Mouse (Mus musculus) heart, embryonic 16.5 days (tissue): ENCODE measurements at regions not wholly inside any gene's neighbourhood (a gene's known extent, or its start where the extent isn't known, plus 50 kb on each side); places are given as distances from the start of the nearest gene placed in this dataset.

Source experiments
- ATAC-seq: fragments of 200-750 bp; cut with Nextera tagmentation; replicated peaks from 2 replicates; pipeline ENCODE4 v1.8.0; 2017; ENCODE audit warnings: moderate number of reproducible peaks; ENCODE audit not compliant: insufficient read depth, low FRiP score; ENCODE audit errors: extremely low read depth
- H3K27ac ChIP-seq: fragments of 300-500 bp; sonication (generic); 2 replicates; pipeline ENCODE4 v1.5.1; 2014; ENCODE audit warnings: mild to moderate bottlenecking, low read length, control low read depth, moderate library complexity
- H3K27me3 ChIP-seq: fragments of 300-500 bp; sonication (generic); 2 replicates; pipeline ENCODE4 v1.6.1; 2014; ENCODE audit warnings: low read length, mixed read lengths; ENCODE audit not compliant: control insufficient read depth, insufficient read depth
- H3K36me3 ChIP-seq: fragments of 300-500 bp; sonication (generic); 2 replicates; pipeline ENCODE4 v1.6.1; 2014; ENCODE audit not compliant: control insufficient read depth, insufficient read depth
- H3K4me1 ChIP-seq: fragments of 300-500 bp; sonication (generic); 2 replicates; pipeline ENCODE4 v1.6.1; 2014; ENCODE audit warnings: low read length, mixed read lengths; ENCODE audit not compliant: control insufficient read depth, insufficient read depth
- H3K4me2 ChIP-seq: fragments of 300-500 bp; sonication (generic); 2 replicates; pipeline ENCODE4 v1.6.1; 2014; ENCODE audit warnings: low read depth, mild to moderate bottlenecking, control low read depth, low read length
- H3K4me3 ChIP-seq: fragments of 300-500 bp; sonication (generic); 2 replicates; pipeline ENCODE4 v1.5.1; 2014; ENCODE audit warnings: mild to moderate bottlenecking, control low read depth, low read length
- H3K9ac ChIP-seq: fragments of 300-500 bp; sonication (generic); 2 replicates; pipeline ENCODE4 v1.6.1; 2014; ENCODE audit warnings: low read length, control low read depth
- H3K9me3 ChIP-seq: fragments of 300-500 bp; sonication (generic); replicated peaks from 2 replicates; pipeline ENCODE4 v1.6.1; 2016; ENCODE audit warnings: low read length; ENCODE audit not compliant: control insufficient read depth
- WGBS: fragments of 180-500 bp; shearing (Covaris S2); extraction: QIAGEN DNeasy Blood & Tissue Kit; methylation state at CpG from one replicate; pipeline ENCODE4 v1.1.7; 2014; 5-methylcytosine and 5-hydroxymethylcytosine counted together

DNA sequence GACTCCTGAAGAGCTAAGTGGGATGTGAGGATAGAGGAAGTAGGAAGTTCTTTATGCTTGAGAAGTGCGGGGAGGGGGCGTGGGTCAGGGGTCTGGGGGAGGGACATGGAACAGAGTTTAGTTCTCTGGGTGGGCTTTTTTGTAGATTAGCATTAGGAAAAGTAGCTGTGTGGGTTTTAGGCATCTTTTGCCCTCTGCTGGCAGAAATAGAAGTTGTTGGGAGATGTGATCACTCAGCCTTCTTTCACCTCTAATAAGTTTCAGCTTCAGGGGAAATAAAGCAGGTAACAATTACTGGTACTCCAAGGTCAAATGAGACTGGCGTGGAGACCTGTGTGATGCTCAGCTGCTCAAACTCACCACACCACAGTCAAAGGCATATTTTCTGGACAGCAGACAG is 672.5 kb upstream of the 2610301B20Rik start:
- H3K4me2 ChIP-seq = no peak overlapping the region
- no peaks in the 10 kb centered on the region for H3K36me3 ChIP-seq
- H3K9me3 ChIP-seq = no peaks in the 10 kb centered on the region
- H3K9ac ChIP-seq = no peak overlapping the region
- 0 out of 2 replicates have a peak, but pooled peaks cover 6% of the 10 kb centered on the region for H3K4me1 ChIP-seq
- no peak for ATAC-seq
- 40% methylated on average over 3 of the region's 3 CpGs for WGBS
- H3K27me3 ChIP-seq = no peaks in the 10 kb centered on the region
- no peak overlapping the region for H3K27ac ChIP-seq
- H3K4me3 ChIP-seq = no peak overlapping the region

DNA sequence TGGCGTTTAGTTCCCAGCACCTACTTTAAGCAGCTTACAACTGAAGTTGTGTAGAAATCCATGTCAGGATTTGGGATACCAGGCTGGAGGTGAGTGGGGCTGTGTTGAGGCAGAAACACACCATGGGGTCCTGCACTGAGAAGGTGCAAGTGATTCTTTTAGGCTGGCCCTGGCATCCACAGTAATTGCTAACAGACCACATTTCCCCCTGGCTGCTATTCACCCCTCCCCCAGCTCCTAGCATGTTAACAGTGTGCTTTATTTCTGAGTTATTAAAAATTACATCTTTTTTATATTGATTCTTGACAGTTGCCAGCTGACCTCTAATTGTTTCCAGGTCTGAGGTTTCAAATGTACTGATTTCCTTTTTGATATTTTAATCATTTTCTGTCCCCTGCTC is 670.1 kb upstream of the 2610301B20Rik start:
- Histone ChIP-seq H3K4me2 (no peak overlapping the region), H3K9me3 (no peaks in the 10 kb centered on the region), H3K27me3 (no peaks in the 10 kb centered on the region), H3K36me3 (no peaks in the 10 kb centered on the region), H3K4me1 (no peaks in the 10 kb centered on the region), H3K4me3 (no peak overlapping the region), H3K27ac (no peak overlapping the region), H3K9ac (no peak overlapping the region)
- ATAC-seq = no peak
- WGBS = 89% methylated on average over 1 of the region's 1 CpGs

DNA sequence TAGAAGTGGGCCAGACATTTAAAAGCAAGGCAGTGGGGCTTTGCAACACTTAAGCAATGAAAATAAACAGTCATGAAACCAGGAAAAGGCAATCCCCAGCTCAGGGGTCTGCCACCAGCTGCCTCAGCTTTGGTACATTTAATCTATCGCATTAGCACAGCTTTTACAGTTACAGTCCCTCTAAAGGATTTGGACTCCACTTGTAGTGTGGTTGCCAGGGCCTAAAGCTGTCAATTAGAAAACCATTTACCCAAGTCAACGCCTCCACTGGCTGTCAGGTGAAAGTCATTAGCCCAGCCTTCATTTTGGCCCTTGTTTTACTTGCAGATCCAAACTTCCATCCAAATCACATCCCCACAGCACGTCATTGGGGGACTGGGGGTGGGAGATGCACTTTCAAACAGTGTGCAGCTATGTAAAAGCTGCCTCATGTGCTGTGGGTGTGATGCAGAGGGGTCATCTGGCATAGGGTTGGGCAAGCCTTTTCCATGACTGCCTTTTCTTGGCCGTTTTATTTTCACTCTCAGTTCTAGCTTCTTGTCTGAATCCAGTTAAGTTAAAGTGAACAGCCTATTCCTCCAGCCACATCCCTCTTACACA is 664.9 kb upstream of the 2610301B20Rik start:
- H3K36me3 ChIP-seq = no peaks in the 10 kb centered on the region
- H3K4me2 ChIP-seq = no peak overlapping the region
- H3K27ac ChIP-seq = no peak overlapping the region
- no peaks in the 10 kb centered on the region for H3K4me1 ChIP-seq
- no peak overlapping the region for H3K9ac ChIP-seq
- H3K4me3 ChIP-seq = no peak overlapping the region
- no peaks in the 10 kb centered on the region for H3K27me3 ChIP-seq
- ATAC-seq = no peak
- H3K9me3 ChIP-seq = no peaks in the 10 kb centered on the region
- 54% methylated on average over 4 of the region's 4 CpGs for WGBS

DNA sequence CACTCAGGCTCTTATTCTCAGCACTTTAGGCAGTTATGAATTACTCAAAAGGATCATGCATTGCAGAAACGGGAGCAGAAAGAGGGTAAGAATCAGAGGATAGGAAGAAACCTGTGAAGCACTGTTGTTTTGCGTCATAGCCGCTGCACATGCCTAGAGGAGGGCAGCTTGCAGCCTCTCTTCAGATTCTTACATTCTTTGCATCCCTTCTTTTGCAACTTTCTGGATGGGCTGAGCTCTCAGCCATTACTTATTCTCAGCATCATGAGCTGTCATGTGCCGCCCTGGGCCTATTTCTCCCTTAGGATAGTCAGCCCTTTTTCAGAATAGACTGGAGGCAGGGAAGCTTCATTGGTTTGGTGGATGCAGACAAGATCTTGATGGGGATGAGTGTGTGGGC is 663.0 kb upstream of the 2610301B20Rik start:
- H3K9me3 ChIP-seq = no peaks in the 10 kb centered on the region
- H3K4me2 ChIP-seq = no peak overlapping the region
- no peak overlapping the region for H3K27ac ChIP-seq
- 81% methylated on average over 4 of the region's 4 CpGs for WGBS
- no peaks in the 10 kb centered on the region for H3K4me1 ChIP-seq
- H3K9ac ChIP-seq = no peak overlapping the region
- H3K36me3 ChIP-seq = no peaks in the 10 kb centered on the region
- no peak overlapping the region for H3K4me3 ChIP-seq
- ATAC-seq = no peak
- H3K27me3 ChIP-seq = no peaks in the 10 kb centered on the region

DNA sequence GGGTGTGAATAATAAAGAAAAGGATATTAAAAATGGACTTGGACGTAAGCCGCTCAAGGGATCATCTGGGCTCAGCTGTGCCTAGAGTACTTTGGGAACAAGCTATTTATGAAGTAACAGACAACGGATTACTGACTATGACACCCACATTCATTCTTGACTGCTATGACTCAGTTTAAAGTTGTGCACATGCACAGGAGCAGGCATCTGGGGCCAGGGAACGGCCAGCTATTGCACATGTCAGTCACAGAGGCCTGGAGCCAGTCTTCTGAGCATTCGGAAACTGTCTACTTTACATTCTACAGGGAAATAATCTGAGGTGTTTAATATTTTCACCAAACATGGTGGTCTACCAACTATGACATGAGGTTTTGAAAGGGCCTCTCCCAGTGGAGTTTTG is 639.0 kb upstream of the 2610301B20Rik start:
- ATAC-seq = no peak

DNA sequence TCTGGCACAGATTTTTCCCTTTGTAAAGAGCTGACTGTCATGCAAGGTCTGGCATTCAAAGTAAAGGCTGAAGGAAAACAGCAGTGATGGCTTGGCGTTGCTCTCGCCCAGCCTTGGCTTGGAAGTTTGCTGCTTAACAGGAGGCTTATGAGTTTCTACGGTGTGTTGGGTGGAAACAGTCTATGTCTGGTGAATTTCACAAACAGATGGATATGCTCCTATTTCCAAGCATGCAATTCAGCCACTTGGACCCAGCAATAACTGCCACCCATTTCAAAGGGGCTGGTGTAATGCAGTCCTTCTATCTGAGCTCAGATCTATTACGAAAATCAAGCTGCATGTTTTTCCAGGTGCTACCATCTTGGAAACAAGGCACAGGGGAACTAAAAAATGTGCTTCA is 632.2 kb upstream of the 2610301B20Rik start:
- ATAC-seq = no peak
- Histone ChIP-seq H3K9me3 (no peaks in the 10 kb centered on the region), H3K27me3 (no peaks in the 10 kb centered on the region), H3K36me3 (no peaks in the 10 kb centered on the region), H3K4me1 (no peaks in the 10 kb centered on the region), H3K27ac (no peak overlapping the region), H3K4me3 (no peak overlapping the region), H3K9ac (no peak overlapping the region), H3K4me2 (no peak overlapping the region)
- 86% methylated on average over 4 of the region's 4 CpGs for WGBS

More for the DNA sequence above, 639.0 kb upstream of the 2610301B20Rik start:
- H3K4me3 ChIP-seq = no peak overlapping the region
- H3K27me3 ChIP-seq = no peaks in the 10 kb centered on the region
- H3K9ac ChIP-seq = no peak overlapping the region
- no peaks in the 10 kb centered on the region for H3K9me3 ChIP-seq
- no peaks in the 10 kb centered on the region for H3K36me3 ChIP-seq
- no peak overlapping the region for H3K4me2 ChIP-seq
- H3K27ac ChIP-seq = no peak overlapping the region
- no peaks in the 10 kb centered on the region for H3K4me1 ChIP-seq
- WGBS = 83% methylated on average over 5 of the region's 5 CpGs

DNA sequence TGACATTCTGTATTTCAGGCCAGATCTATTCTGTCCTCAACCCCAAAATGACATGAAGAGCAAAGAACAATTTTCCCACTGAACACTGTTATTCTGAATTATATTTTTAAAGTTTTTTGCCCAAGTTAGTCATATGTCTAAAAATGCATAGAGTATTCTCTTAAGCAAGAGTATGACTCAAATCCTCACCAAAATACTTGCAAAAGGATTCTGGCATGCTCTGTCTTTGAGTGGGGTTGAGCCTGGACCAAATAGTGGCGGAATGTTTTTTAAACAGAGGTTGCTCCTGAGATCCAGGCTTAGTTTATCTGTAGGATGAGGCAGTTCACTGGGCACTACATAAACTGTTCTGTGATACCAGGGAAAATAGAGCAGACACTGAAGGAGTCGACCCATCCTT is 631.4 kb upstream of the 2610301B20Rik start:
- Histone ChIP-seq H3K9ac (no peak overlapping the region), H3K9me3 (no peaks in the 10 kb centered on the region), H3K4me3 (no peak overlapping the region), H3K36me3 (no peaks in the 10 kb centered on the region), H3K27ac (no peak overlapping the region), H3K4me2 (no peak overlapping the region), H3K27me3 (no peaks in the 10 kb centered on the region), H3K4me1 (no peaks in the 10 kb centered on the region)
- no peak for ATAC-seq
- 64% methylated on average over 2 of the region's 2 CpGs for WGBS

DNA sequence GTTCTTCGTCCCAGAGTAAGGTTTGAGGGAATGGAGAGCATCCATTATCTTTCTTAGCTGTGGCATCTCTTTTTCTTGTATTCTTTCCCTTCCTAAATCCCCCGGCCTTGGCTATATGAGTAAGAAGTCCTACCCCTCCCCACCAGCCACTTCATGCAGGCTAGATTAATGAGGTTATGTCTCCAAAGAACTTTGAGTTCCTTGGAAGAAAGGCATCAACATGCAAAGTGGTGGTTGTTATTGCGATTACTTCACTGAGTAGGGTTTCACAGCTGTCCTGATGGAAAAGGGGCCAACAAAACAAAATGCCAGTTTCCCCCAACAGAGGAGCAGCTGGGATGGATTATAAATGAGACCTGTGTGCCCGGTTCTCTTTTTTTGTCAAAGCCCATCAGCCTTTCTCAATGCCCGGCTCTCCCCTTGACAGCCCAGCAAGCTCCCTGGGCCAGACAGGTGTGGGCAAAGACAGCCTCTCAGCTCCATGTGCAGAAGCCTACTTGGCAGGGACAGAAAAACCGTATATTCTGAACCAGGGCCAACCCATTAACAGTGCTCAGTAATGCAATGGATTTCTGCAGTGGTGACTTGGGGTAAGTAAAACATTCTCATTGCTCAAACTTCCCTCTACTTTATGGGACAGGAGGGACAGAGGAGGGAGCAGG is 620.1 kb upstream of the 2610301B20Rik start:
- Histone ChIP-seq H3K4me1 (no peaks in the 10 kb centered on the region; the same call in 1 of the 2 replicates), H3K36me3 (no peaks in the 10 kb centered on the region), H3K4me3 (no peak overlapping the region), H3K9me3 (no peaks in the 10 kb centered on the region), H3K27me3 (no peaks in the 10 kb centered on the region), H3K27ac (no peak overlapping the region), H3K9ac (no peak overlapping the region), H3K4me2 (no peak overlapping the region)
- WGBS = 78% methylated on average over 6 of the region's 6 CpGs
- no peak for ATAC-seq

DNA sequence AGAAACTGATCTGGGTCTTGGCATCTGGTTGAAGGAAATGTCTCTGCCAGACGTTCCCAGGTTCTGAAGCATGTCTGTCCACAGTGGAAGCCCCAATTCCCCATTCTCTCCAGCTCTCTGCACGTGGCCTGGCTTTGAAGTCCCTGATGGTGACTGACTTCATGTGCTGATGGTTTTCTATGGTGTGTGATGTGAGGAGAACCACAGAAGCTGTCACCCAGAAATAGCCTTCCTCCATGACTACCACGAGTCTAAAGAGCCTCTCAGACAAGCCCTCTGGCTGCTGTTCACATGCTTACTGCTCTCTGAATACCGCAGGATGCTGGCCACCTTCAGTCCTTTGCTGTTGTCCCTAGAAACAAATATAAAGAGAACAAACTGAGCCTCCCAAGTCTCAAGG is 616.8 kb upstream of the 2610301B20Rik start:
- Histone ChIP-seq H3K27me3 (no peaks in the 10 kb centered on the region), H3K4me1 (no peaks in the 10 kb centered on the region; the same call in 1 of the 2 replicates), H3K9ac (no peak overlapping the region), H3K4me3 (no peak overlapping the region), H3K27ac (no peak overlapping the region), H3K4me2 (no peak overlapping the region), H3K9me3 (no peaks in the 10 kb centered on the region), H3K36me3 (no peaks in the 10 kb centered on the region)
- peak; percentile 67; the same call in 1 of the 2 replicates for ATAC-seq
- 26% methylated on average over 4 of the region's 4 CpGs for WGBS
